Comparison of ENCODE assay signal across 30 mouse cellular contexts in genomic region chr1:155283808-155284207, GRCm38 (mm10). TPM values are rescaled to one million over a fixed set of nuclear protein-coding genes. Genes with fewer than 3 reads are reported as not detected.
DNase-seq lines count a peak whose midpoint lies in the region; ATAC-seq and TF ChIP-seq lines count a peak whose summit lies in the region.
"Had no signal": no experiment of that assay in that cellular context is flagged by ENCODE, and none has a peak within 500 bp of the region (broad histone marks: within the 10 kb centered on the region; RNA-seq: fewer than 3 reads in every experiment).

No protein-coding gene starts in this region.

- H3K9me3 ChIP-seq in G1E (replicated peaks): peaks cover 3% of the 10 kb centered on the region
- H3K9me3 ChIP-seq in forebrain, embryonic 10.5 days: no peaks in the 10 kb centered on the region
- H3K9me3 ChIP-seq: embryonic facial prominence, embryonic 10.5 days; embryonic facial prominence, embryonic 13.5 days; heart, embryonic 12.5 days; heart, embryonic 15.5 days had no signal

- no peak overlapping the region for H3K4me3 ChIP-seq in G1E (ENCODE audit: low read depth, low read length)
- no peak overlapping the region for H3K4me3 ChIP-seq in forebrain, embryonic 10.5 days
- H3K4me3 ChIP-seq: embryonic facial prominence, embryonic 10.5 days; embryonic facial prominence, embryonic 13.5 days; erythroblast, embryonic 14.5 days; heart, embryonic 12.5 days; heart, embryonic 15.5 days had no signal

- ATAC-seq in G1E (ENCODE audit: extremely low read depth, insufficient number of reproducible peaks, low FRiP score, poor library complexity, severe bottlenecking): no peak
- peak; percentile 65 for ATAC-seq in common myeloid progenitor, adult 5-6 weeks (replicated peaks; ENCODE audit: low read depth, poor library complexity, severe bottlenecking)
- peak; percentile 58 for ATAC-seq in megakaryocyte, adult 5-6 weeks (ENCODE audit: poor library complexity, severe bottlenecking)
- no peak for ATAC-seq in erythroid progenitor cell, adult 5-6 weeks (replicated peaks; ENCODE audit: low FRiP score, poor library complexity, severe bottlenecking)
- ATAC-seq: activated CD4-positive, CD25-positive, alpha-beta regulatory T cell, adult 4 months; forebrain, embryonic 14.5 days; forebrain, postnatal 0 days; hindbrain, postnatal 0 days; inflammation-experienced regulatory T-cells, adult 6 months; intestine, embryonic 16.5 days had no signal

- WGBS in forebrain, embryonic 10.5 days: 92% methylated on average over 7 of the region's 7 CpGs

- DNase-seq in A20 (ENCODE audit: low read depth, low spot score) (peak; percentile 77), G1E (ENCODE audit: low spot score) (peak; percentile 20)
- DNase-seq in adrenal gland, adult 2 months: no peak
- DNase-seq in kidney, adult 8-10 months: no peak
- DNase-seq in forebrain, embryonic 10.5 days (ENCODE audit: extremely low spot score, low spot score): no peak
- DNase-seq: adrenal gland, postnatal 10 days; cerebellum, adult 11 months; cerebellum, adult 2 months; cerebellum, adult 9-11 months; cerebellum, postnatal 25 days; embryo, embryonic 11 days; forebrain, postnatal 0 days; gastrocnemius, postnatal 25 days; heart, postnatal 10 days; heart, postnatal 36 days; kidney, adult 18-20 months had no signal

- H3K27ac ChIP-seq in forebrain, embryonic 10.5 days: no peak overlapping the region
- H3K27ac ChIP-seq: embryonic facial prominence, embryonic 10.5 days; embryonic facial prominence, embryonic 13.5 days; heart, embryonic 15.5 days; hindbrain, embryonic 14.5 days; hindbrain, postnatal 0 days had no signal

- H3K36me3 ChIP-seq in G1E (replicated peaks): peaks cover 91% of the 10 kb centered on the region
- H3K36me3 ChIP-seq in forebrain, embryonic 10.5 days (replicated peaks): peaks cover 37% of the 10 kb centered on the region

- H3K4me1 ChIP-seq in G1E (ENCODE audit: insufficient read depth, low read depth, low read length): peaks cover 27% of the 10 kb centered on the region
- H3K4me1 ChIP-seq in forebrain, embryonic 10.5 days: peaks cover 8% of the 10 kb centered on the region
- H3K4me1 ChIP-seq: heart, embryonic 12.5 days; heart, embryonic 15.5 days had no signal

- no peaks in the 10 kb centered on the region for H3K27me3 ChIP-seq in G1E (ENCODE audit: insufficient read depth, low read length)
- no peaks in the 10 kb centered on the region for H3K27me3 ChIP-seq in forebrain, embryonic 10.5 days (ENCODE audit: poor library complexity, severe bottlenecking)
- H3K27me3 ChIP-seq: embryonic facial prominence, embryonic 13.5 days; heart, embryonic 12.5 days; heart, embryonic 15.5 days had no signal

- TF ChIP-seq CTCF in G1E (IDR thresholded peaks at IDR 0.05; ENCODE audit: low read depth, low read length): no peak

RNA-seq across cellular contexts. Expression of gene BC034090, which starts 39.6 kb away (rescaled TPM):
- total RNA-seq in G1E (2014; fragmentation: Nextera tagmentation): not detected in 2 replicates
- total RNA-seq in G1E (2017): 0.11 TPM in 1 of 2 replicates, not detected in the other
- 0.09 and 0.18 TPM in 2 replicates for polyA plus RNA-seq in G1E (2012)
- total RNA-seq in common myeloid progenitor, adult 5-6 weeks (2017): not detected in 2 replicates
- total RNA-seq in megakaryocyte, adult 5-6 weeks (2015): not detected in 2 replicates
- 0.45 TPM in 1 of 2 replicates, not detected in the other for total RNA-seq in megakaryocyte, adult 5-6 weeks (2017)
- total RNA-seq in adrenal gland, adult 2 months (2021): 10 to 100 TPM; 29.6 to 33.5 TPM
- polyA plus RNA-seq in adrenal gland, adult 2 months (2012; rRNA removed): 30.6 and 32.7 TPM in 2 replicates
- not detected in 2 replicates for total RNA-seq in erythroid progenitor cell, adult 5-6 weeks (2015; ENCODE audit: low replicate concordance)
- not detected in 2 replicates for total RNA-seq in erythroid progenitor cell, adult 5-6 weeks (2017; ENCODE audit: low replicate concordance)
- 3.6 and 4.4 TPM in 2 replicates for polyA plus RNA-seq in forebrain, embryonic 10.5 days (2016; fragmentation: Nextera tagmentation; extraction: Ambion mirVana)
- polyA plus RNA-seq: erythroblast, embryonic 14.5 days had no signal

Comparison
In these comparisons a context has a peak if more than half of its experiments do, and no peak if none do; other contexts are left out.
1. DNase-seq: peak in A20 (single experiment) and G1E (single experiment); none in adrenal gland, adult 2 months (single experiment), kidney, adult 8-10 months (0 of 2) and forebrain, embryonic 10.5 days (single experiment).
2. ATAC-seq: peak in common myeloid progenitor, adult 5-6 weeks (single experiment) and megakaryocyte, adult 5-6 weeks (single experiment); none in G1E (single experiment) and erythroid progenitor cell, adult 5-6 weeks (single experiment).
3. RNA of gene BC034090, which starts 39.6 kb away (total RNA-seq): 29.6 to 33.5 TPM in adrenal gland, adult 2 months; 0.11 TPM in G1E, not detected in common myeloid progenitor, adult 5-6 weeks, 0.45 TPM in megakaryocyte, adult 5-6 weeks and not detected in erythroid progenitor cell, adult 5-6 weeks; every median in the first group is over 10 times any median in the second.